Comparison of ENCODE assay signal across 22 mouse cellular contexts in genomic region chr5:27814282-27814681, GRCm38 (mm10). TPM values are rescaled to one million over a fixed set of nuclear protein-coding genes. Genes with fewer than 3 reads are reported as not detected.
"Had no signal": no experiment of that assay in that cellular context is flagged by ENCODE, and none has a peak within 500 bp of the region (broad histone marks: within the 10 kb centered on the region; RNA-seq: fewer than 3 reads in every experiment).

No protein-coding gene starts in this region.

- H3K36me3 ChIP-seq: neural tube, embryonic 15.5 days; stomach, embryonic 15.5 days had no signal

- H3K9me3 ChIP-seq: neural tube, embryonic 15.5 days; stomach, embryonic 15.5 days had no signal

- H3K27me3 ChIP-seq: neural tube, embryonic 15.5 days; stomach, embryonic 15.5 days had no signal

- H3K4me3 ChIP-seq: neural tube, embryonic 15.5 days; stomach, embryonic 15.5 days had no signal

- H3K27ac ChIP-seq: neural tube, embryonic 15.5 days; stomach, embryonic 15.5 days; stomach, postnatal 0 days had no signal

- H3K4me1 ChIP-seq: neural tube, embryonic 15.5 days; stomach, embryonic 15.5 days had no signal

- DNase-seq: retina, postnatal 1 day; right cerebral cortex, adult 18-20 months; right cerebral cortex, postnatal 14 days; right cerebral cortex, postnatal 25 days; right cerebral cortex, postnatal 4 days; spleen, adult 18-20 months; thymus, adult 18-20 months; thymus, adult 2 months; thymus, postnatal 14 days; thymus, postnatal 25 days; thymus, postnatal 36 days; thymus, postnatal 4 days had no signal

- H3K9ac ChIP-seq: neural tube, embryonic 15.5 days; stomach, embryonic 15.5 days had no signal

RNA-seq across cellular contexts. Expression of gene Htr5a, which starts 27.7 kb away (rescaled TPM):
- total RNA-seq: neutrophil, adult 5-6 weeks had no signal
- polyA plus RNA-seq: small intestine, adult 2 months; spleen, adult 2 months; stomach, embryonic 14.5 days; stomach, embryonic 15.5 days; stomach, postnatal 0 days; testis, adult 2 months; thymus, adult 2 months; thymus, postnatal 0 days; urinary bladder, adult 2 months had no signal
